Mouse (Mus musculus) heart, embryonic 11.5 days (tissue): ENCODE measurements around the gene Dph2. TPM values are rescaled to one million over a fixed set of nuclear protein-coding genes. Genes with fewer than 3 reads are reported as not detected.

Experiments
- ATAC-seq: fragments of 200-750 bp; cut with Nextera tagmentation; replicated peaks from 2 replicates; pipeline ENCODE4 v1.8.0; 2017; ENCODE audit warnings: moderate library complexity; ENCODE audit not compliant: insufficient number of reproducible peaks, low FRiP score, low TSS enrichment
- H3K27ac ChIP-seq: fragments of 300-500 bp; sonication (generic); 2 replicates; pipeline ENCODE4 v1.5.1; 2014; ENCODE audit warnings: mild to moderate bottlenecking, low read depth, low read length
- H3K27me3 ChIP-seq: fragments of 300-500 bp; sonication (generic); 2 replicates; pipeline ENCODE4 v1.6.1; 2014; ENCODE audit warnings: mild to moderate bottlenecking, low read length, mixed read lengths; ENCODE audit not compliant: control insufficient read depth, insufficient read depth
- H3K36me3 ChIP-seq: fragments of 300-500 bp; sonication (generic); 2 replicates; pipeline ENCODE4 v1.6.1; 2014; ENCODE audit warnings: mild to moderate bottlenecking, low read length, moderate library complexity, mixed read lengths; ENCODE audit not compliant: control insufficient read depth, insufficient read depth
- H3K4me1 ChIP-seq: fragments of 300-500 bp; sonication (generic); 2 replicates; pipeline ENCODE4 v1.6.1; 2014; ENCODE audit warnings: low read length; ENCODE audit not compliant: control insufficient read depth, insufficient read depth
- H3K4me2 ChIP-seq: fragments of 300-500 bp; sonication (generic); 2 replicates; pipeline ENCODE4 v1.6.1; 2014; ENCODE audit warnings: mild to moderate bottlenecking, moderate library complexity
- H3K4me3 ChIP-seq: fragments of 300-500 bp; sonication (generic); 2 replicates; pipeline ENCODE4 v1.5.1; 2014; ENCODE audit warnings: low read depth, low read length
- H3K9ac ChIP-seq: fragments of 300-500 bp; sonication (generic); 2 replicates; pipeline ENCODE4 v1.6.1; 2014; ENCODE audit warnings: mild to moderate bottlenecking, low read depth, low read length, moderate library complexity
- H3K9me3 ChIP-seq: fragments of 300-500 bp; sonication (generic); replicated peaks from 2 replicates; pipeline ENCODE4 v1.6.1; 2016; ENCODE audit warnings: low read length; ENCODE audit not compliant: control insufficient read depth
- WGBS: fragments of 180-500 bp; shearing (Covaris S2); extraction: QIAGEN DNeasy Blood & Tissue Kit; methylation state at CpG from one replicate; pipeline ENCODE4 v1.1.7; 2014; ENCODE audit not compliant: insufficient replicate concordance; 5-methylcytosine and 5-hydroxymethylcytosine counted together
- polyA plus RNA-seq: library from polyadenylated mRNA; unstranded; fragments of >200 nt; fragmentation: Nextera tagmentation; extraction: Ambion mirVana; gene quantifications from 2 replicates; pipeline ENCODE4 v1.2.1, GENCODE M21; 2014

Gene Dph2
- polyA plus RNA-seq, result 12.7 and 14.2 TPM in 2 replicates

DNA sequence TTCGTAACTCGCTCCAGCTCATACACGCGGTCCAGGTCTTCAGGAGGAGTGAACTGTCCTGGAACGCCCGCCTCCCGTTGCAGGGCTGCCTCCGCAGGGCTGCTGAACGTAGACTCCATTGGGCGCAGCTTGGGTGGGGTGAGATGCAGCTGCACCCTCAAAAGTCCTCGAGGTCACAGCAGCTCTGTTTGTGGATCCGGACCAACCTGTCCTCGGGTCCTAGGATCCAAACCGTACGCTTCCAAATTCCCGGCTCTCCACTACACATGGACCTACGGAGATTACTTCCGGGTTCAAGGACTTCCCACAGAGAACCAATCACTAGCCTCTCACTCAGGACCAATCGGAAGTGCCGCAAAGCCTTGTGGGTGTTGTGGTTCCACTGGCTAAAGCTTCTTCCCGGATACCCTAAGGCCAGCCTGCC, at the start of gene Dph2:
TSS of gene Dph2 (minus strand) at position 295 of the 424 bp plus-strand sequence.
- ATAC-seq, result peak; percentile 65
- H3K36me3 ChIP-seq, result peaks cover 7% of the 10 kb centered on the region
- peaks cover 4% of the 10 kb centered on the region for H3K4me1 ChIP-seq
- peak within 1 kb of the TSS; percentile 87 for H3K4me3 ChIP-seq
- H3K9ac ChIP-seq, result peak within 1 kb of the TSS; percentile 67
- peak within 1 kb of the TSS; percentile 71 for H3K4me2 ChIP-seq
- WGBS, result under 1% methylated on average over 21 of the region's 21 CpGs
- H3K9me3 ChIP-seq, result no peaks in the 10 kb centered on the region
- H3K27ac ChIP-seq, result no peak within 1 kb of the TSS
- H3K27me3 ChIP-seq, result no peaks in the 10 kb centered on the region

DNA sequence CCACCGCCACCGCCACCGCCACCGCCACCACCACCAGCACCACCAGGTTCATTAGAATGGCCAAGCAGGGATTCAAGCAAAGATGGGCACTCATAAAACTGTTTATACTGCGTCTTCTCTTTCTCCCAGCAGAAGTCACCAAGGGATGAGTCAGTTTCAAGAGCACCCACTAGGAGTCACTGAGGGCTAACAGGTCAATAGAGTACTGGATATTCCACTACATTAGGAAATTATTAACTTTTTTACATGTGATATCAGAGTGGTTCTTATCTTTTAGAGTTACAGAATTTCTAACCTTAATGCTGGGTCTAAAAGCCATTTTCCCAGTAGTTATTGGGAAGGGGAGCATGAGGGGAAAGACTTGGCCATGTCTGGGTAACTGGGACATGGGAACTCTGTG, 45.1 kb upstream of the Dph2 start:
- Histone ChIP-seq H3K4me1 (no peaks in the 10 kb centered on the region), H3K27me3 (no peaks in the 10 kb centered on the region), H3K4me3 (no peak overlapping the region), H3K36me3 (peaks cover 4% of the 10 kb centered on the region; the same call in 1 of the 2 replicates), H3K9me3 (no peaks in the 10 kb centered on the region), H3K4me2 (no peak overlapping the region), H3K9ac (no peak overlapping the region), H3K27ac (no peak overlapping the region)
- ATAC-seq, result no peak
- 97% methylated on average over 5 of the region's 5 CpGs for WGBS

DNA sequence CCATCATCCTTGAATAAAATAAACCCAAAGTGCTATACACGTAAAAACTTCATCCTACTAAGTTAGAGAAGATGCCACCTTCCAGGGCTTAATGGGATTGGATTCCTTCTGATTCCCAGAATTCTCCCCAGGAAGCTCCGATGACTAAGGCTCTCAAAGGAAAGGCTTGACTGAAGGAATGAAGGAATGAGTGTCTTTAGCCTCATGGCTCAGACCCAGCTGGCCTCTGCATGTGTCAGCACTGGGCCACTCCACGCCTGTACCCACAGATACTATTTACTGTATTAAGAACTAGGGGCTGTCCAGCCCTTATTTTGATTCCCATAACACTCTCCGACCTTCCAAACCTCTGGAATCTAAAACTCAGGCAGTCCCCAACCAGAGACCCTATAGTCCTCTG, 42.2 kb upstream of the Dph2 start:
- Histone ChIP-seq H3K36me3 (no peaks in the 10 kb centered on the region), H3K4me3 (no peak overlapping the region), H3K27me3 (peaks cover 16% of the 10 kb centered on the region), H3K9me3 (no peaks in the 10 kb centered on the region), H3K4me1 (peaks cover 8% of the 10 kb centered on the region), H3K9ac (no peak overlapping the region), H3K27ac (no peak overlapping the region), H3K4me2 (no peak overlapping the region)
- no peak for ATAC-seq
- 81% methylated on average over 4 of the region's 4 CpGs for WGBS

DNA sequence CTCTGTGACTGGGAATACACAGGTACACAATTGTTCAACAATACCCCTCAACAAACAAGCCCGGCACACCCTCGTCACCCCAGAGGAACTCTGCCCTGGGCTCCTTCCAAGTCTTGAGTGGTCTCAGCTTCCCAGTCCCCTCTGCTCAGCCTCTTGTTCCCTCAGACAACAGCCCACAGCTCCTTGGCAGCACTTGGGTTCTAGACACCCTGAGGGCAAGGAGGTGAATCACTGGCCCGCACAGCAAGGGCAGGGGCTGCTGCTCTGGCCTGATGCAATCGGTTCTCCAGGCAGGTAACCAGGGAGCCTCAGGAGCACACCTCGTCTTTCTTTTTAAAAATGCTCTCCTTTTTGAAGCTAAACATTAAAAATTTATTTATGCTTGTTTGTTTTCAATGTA, 41.4 kb upstream of the Dph2 start:
- Histone ChIP-seq H3K4me2 (no peak overlapping the region), H3K4me1 (peaks cover 15% of the 10 kb centered on the region), H3K27ac (no peak overlapping the region), H3K9ac (no peak overlapping the region), H3K9me3 (no peaks in the 10 kb centered on the region), H3K4me3 (no peak overlapping the region), H3K36me3 (no peaks in the 10 kb centered on the region), H3K27me3 (peaks cover 22% of the 10 kb centered on the region)
- WGBS, result 80% methylated on average over 5 of the region's 5 CpGs
- ATAC-seq, result no peak

DNA sequence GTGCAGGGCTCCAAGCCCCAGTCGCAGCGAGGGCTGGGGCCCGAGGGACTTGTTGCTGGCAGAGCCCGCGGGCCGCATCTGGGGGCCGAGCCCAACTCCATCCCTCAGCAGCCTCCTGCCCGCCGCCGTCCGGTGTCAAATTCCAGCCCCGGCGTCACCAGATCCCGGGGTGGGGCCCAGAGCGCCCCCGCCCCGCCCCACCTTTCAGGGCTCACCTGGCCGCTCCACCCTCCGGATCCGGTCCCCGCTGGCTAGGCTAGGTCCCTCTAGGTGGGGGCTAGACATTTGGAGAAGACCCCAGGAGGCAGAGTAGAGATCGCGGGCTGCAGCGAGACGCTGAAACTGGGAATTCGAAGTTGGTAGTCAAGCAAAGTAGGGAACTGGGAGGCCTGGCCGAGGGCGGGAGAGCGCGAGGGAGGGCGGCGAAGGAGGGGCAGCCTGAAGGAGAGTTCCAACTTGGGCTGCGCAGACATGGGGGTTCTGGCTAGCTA, 37.6 kb upstream of the Dph2 start, which contains the start of gene Artn:
TSS of gene Artn (minus strand) at position 373 of the 491 bp plus-strand sequence.
- peak within 1 kb of the TSS; percentile 58 for H3K9ac ChIP-seq

DNA sequence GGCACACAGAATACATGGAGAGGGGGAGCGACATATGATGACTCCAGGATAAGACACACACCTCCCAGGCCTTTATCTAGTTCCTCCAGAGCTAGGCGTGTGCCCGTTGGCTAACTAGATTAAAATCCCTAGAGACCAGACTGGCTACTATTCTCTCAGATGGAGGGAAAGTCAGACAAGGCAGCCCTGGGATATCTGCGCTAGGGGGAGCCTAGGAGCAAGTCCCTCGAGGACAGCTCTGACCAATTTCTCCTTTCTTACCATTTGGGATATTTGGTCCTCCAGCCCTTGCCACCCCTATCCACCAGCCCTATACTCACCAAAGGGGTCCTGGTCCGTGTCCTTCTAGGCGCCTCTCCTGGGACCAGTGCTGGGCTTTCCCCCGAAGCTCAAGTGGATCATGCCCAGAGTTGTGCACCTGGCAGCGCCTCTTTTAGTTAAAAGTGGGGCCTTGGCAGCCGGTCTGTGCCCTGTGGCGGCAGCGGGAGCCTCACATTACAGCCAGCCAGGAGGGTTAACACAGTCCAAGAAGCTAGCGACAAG, 36.9 kb upstream of the Dph2 start:
- Histone ChIP-seq H3K4me2 (peak overlapping the region; percentile 94), H3K27me3 (peaks cover 51% of the 10 kb centered on the region), H3K9ac (peak overlapping the region; percentile 58), H3K27ac (peak overlapping the region; percentile 2; the same call in 1 of the 2 replicates), H3K4me1 (peaks cover 25% of the 10 kb centered on the region), H3K4me3 (peak overlapping the region; percentile 48), H3K9me3 (no peaks in the 10 kb centered on the region), H3K36me3 (no peaks in the 10 kb centered on the region)
- ATAC-seq, result peak; percentile 20; the same call in 1 of the 2 replicates
- 2% methylated on average over 13 of the region's 13 CpGs for WGBS

More for the DNA sequence above, 37.6 kb upstream of the Dph2 start, which contains the start of gene Artn:
- Histone ChIP-seq H3K4me2 (peak within 1 kb of the TSS; percentile 94), H3K4me1 (peaks cover 23% of the 10 kb centered on the region), H3K27me3 (peaks cover 48% of the 10 kb centered on the region), H3K9me3 (no peaks in the 10 kb centered on the region), H3K27ac (peak within 1 kb of the TSS; percentile 2; the same call in 1 of the 2 replicates), H3K4me3 (peak within 1 kb of the TSS; percentile 48), H3K36me3 (no peaks in the 10 kb centered on the region)
- ATAC-seq, result no peak
- WGBS, result under 1% methylated on average over 33 of the region's 33 CpGs

DNA sequence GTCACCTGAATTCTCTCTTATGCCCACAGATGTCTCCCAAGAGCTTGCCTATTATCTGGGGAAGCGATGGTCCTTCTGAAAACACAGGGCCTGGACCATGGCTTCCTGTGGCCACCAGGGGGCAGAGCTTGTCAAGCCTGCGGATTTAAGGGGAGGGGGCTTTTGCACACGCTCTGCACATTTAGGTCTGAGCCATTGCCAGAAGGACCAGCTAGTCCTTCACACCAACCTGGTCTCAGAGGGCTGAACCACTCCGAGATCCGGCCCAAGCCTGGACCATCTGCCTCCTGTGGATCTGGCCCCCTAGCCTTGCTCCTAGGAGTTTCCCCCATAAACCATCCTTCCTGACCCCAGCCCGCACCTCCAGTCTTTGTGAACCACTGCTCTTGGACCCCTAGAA, 36.4 kb upstream of the Dph2 start:
- H3K27ac ChIP-seq, result no peak overlapping the region
- no peak overlapping the region for H3K9ac ChIP-seq
- H3K4me2 ChIP-seq, result peak overlapping the region; percentile 94
- H3K4me1 ChIP-seq, result peaks cover 25% of the 10 kb centered on the region
- H3K4me3 ChIP-seq, result no peak overlapping the region
- 12% methylated on average over 6 of the region's 6 CpGs for WGBS
- H3K27me3 ChIP-seq, result peaks cover 51% of the 10 kb centered on the region
- H3K36me3 ChIP-seq, result no peaks in the 10 kb centered on the region
- ATAC-seq, result 0 out of 2 replicates have a peak, but pooled peaks have one; percentile 28
- no peaks in the 10 kb centered on the region for H3K9me3 ChIP-seq

DNA sequence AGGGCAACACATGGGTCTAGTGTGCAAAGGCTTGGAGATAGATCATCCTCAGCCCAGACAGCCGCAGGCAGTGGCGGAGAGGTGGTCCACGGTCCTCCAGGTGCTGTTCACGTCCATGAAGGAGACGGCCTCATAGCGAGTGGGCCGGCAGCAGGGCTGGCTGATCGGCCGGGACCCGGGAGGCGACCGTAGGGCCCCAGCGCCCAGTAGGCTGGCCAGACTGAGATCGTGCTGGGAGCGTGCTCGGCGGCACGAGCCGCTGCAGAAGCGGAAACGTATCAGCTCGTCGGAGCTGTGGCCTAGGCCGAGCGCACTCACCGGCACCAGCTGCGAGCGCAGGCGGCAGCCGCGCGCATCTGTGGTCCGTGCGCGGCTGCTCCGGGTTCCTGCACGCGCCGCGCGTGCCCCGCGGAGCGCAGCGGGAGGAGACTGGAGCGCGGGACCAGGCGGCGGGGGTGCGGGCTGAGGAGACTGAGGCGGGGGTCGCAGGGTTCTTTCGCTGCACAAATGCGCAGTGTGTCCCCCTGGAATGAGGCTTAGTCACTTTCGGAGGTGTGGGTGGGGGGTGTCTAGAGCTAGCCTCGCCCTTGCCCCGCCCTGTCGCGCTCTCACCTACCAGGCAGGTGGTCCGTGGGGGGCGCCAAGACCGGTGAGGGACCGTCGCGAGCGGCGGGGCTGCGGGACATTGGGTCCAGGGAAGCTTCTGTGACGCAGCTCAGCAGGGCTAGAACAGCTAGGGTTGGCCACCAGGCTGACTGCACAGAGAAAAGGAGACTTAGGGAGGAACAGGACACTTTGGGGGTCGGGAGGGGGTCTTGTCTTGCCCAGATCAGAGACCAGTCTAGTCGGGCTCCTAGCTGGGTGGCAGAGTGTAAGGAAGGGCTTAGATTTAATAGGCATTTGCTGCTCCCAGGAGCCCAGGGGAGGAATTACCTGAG, 35.0 kb upstream of the Dph2 start:
- H3K27ac ChIP-seq, result no peak overlapping the region
- H3K9me3 ChIP-seq, result no peaks in the 10 kb centered on the region
- peaks cover 25% of the 10 kb centered on the region for H3K4me1 ChIP-seq
- ATAC-seq, result 0 out of 2 replicates have a peak, but pooled peaks have one; percentile 40
- peak overlapping the region; percentile 83 for H3K4me2 ChIP-seq
- H3K36me3 ChIP-seq, result no peaks in the 10 kb centered on the region
- H3K9ac ChIP-seq, result peak overlapping the region; percentile 61
- H3K27me3 ChIP-seq, result peaks cover 54% of the 10 kb centered on the region
- peak overlapping the region; percentile 52 for H3K4me3 ChIP-seq
- 2% methylated on average over 71 of the region's 71 CpGs for WGBS
